Mouse (Mus musculus): Measurements from ENCODE around the gene Slc35e3.
"Not testable (repeated sequence)": the region's sequence is repeated elsewhere in the genome, so short reads cannot be mapped to it uniquely, and the experiment has no call there.

Gene Slc35e3

DNA sequence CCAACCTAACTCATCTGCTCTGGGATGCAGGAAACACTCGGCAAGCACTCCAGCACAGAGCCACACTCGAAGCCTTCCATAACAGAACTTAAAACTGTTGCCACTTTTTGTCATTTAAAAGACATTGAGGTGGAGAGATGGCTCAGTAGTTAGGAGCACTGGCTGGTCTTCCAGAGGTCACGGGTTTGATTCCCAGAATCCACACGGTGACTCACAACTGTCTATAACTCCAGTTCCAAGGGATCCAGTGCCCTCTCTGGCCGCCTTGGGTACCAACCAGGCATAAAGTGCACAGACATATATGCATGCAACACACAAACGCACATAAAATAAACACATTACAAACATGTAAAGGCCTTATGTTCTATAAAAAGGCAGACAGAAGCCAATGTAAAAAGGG is 15.4 kb upstream of the Slc35e3 start:
- DNase-seq: no peak

DNA sequence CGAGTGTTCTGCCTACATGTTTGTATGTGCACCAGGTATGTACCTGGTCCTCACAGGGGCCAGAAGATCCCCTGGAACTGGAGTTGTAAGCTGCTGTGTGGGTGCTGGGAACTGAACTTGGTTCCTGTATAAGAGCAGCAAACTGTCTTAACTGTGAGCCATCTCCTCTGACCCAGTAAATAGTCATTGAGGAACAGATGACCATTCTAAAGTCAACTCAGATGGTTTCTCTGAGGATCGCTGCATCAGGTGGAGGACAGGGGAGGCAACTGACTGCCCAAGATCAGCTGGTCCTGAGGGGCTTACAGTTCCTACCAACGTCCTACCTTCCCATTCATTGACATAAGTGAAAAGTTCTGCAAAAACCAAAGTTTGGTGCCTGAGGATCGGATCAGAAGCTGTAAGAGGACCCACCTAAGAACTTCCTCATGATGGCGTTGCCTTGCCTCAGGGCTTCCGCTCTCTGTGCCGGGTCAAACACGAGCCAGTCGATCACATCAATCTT is 14.7 kb upstream of the Slc35e3 start:
- DNase-seq: no peak

DNA sequence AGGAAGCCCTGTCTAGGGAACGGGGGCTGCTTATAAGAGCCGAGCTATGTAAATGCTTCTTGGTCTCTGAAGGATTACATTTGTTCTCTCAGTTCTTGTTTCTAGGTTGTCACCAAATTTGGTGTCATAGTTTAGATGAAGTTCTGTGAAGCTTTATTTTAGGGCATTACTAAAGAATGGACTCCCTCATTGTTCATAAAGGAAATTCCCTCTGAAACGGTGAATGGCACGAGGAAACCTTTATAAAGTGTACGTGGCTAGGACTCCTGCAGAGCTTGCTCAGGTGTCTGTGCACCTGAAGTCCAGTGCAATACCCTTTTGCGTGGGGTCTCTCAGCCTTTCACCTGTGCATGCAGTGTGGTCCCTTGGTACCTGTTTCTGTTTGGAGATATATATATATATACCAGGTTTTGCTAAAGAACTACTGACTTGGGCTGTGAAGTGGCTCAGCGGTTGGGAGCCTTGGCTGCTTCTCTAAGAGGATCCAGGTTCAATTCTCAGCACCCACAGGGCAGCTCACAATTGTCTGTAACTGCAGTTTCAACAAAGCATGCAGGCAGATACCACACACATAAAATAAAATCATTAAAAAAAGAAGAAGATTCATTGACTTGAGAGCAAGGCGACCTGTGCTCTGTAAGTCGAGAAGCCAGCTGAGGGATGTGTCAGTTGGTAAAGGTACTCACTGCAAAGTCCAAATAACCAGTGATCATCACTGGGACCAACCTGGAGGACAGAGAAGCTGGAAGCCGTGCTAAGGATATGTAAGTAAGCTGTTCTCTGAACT is 13.9 kb upstream of the Slc35e3 start:
- DNase-seq: no peak

DNA sequence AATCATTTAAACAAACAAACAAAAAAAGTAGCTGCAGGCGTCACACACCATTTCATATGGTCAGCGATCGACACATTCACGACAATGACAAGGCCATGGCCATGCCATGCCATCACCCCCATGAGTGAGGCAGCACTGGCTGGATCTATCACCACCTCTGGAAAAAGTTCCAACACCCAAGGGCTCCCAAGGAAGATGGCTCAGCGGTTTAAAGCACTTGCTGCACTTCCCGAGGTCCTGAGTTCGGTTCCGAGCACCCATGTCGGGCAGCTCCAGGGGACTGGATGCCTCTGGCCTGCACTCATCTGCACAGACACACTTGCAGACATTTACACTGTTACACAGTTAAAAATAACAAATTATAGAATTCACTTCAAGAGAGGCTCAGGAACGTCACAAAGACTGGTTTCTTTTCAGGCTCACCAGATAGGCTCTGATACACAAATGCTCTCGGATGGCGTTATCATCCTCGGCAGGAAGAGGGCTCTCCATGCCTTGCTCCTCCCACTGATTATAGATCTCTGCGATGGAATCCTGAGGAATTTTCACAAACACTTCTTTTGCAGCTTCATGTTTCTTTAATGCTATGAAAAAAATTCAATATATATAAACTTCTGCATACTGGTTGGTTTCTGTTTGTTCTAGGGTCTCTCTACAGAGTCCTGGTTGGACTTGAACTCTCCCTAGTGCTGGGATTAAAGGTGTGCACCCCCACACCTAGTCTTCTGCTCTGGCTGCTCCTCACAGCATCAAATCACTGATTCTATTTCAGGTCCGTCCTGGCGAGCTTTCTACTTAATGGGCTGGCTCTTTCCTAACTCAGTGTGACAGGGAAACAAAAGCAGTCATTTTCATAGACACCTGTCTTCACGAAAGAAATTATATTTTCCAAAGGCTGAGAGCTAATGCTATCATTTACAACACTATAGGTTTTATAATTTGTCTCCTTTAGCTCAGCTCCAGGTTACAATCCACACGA is 12.9 kb upstream of the Slc35e3 start:
- no peak for DNase-seq

DNA sequence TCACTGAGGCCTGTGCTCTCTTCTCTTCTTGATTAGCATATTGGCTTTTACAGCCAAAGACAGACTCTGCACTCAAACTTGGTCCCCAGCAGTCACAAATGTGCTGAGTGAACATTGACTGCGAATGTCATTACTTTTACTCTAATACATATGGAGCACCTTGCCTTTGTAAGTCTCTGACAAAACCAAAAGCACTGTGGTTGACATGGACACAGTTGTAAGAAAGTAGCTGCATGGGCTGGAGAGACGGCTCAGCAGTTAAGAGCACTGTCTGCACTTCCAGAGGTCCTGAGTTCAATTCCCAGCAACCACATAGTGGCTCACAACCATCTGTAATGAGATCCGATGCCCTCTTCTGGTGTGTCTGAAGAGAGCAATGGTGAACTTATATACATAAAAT is 12.2 kb upstream of the Slc35e3 start:
- DNase-seq: not testable (repeated sequence)

DNA sequence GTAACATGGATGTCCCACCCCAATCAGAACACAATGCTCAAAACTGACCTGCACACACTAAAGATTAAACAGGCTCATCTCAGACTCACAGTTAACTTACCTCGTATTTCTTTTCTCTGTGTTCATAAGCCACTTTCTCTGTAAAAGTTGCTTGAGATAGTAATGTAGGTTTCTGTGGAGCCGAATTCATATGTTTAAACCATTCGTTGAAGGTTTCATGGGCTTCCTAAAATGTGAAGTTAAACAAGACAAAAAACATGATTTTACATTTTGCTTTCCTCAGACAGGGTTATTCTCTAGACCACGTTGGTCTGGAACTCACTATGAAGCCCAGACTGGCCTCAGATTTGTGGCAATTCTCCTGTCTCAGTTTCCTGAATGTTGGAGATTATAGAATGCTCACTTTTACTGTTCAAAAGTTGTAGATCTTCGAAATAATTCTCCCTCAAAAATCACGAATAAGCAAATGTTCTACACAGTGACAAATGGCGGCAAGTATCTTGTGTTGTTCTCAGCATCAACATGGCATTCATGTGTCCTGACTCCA is 11.7 kb upstream of the Slc35e3 start:
- DNase-seq: no peak

DNA sequence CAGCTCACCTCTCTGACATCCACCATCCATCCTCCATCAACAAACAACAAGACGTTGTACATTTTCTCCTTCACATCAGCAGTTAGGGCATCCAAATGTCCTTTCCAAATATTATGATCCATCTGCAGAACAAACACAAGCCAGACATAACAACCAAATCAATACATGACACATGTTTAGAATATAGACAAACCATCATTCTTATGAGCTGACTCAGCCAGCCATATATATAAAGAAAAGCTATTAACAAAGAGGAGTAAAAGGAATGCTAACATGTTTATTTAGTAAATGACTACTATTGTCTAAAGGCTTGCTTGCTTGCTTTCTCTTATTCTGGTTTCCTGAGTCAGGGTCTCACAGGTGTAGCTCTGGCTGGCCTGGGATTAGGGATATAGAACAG is 11.1 kb upstream of the Slc35e3 start:
- DNase-seq: no peak

DNA sequence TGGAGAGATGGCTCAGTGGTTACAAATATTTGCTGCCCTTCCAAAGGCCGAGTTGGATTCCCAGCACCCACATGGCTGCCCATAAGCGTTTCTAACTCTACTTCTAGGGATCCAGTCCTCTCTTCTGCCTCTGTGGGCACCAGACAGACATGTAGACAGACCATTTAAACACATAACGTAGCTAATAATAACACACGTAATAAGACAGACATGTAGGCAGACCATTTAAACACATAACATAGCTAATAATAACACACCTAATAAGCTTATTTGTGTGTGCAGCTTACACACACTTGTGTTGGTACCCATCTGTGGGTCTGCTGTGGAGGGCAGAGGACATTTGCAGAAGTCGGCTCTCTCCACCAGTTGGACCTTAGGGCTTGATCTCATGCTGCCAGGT is 10.6 kb upstream of the Slc35e3 start:
- DNase-seq: no peak

DNA sequence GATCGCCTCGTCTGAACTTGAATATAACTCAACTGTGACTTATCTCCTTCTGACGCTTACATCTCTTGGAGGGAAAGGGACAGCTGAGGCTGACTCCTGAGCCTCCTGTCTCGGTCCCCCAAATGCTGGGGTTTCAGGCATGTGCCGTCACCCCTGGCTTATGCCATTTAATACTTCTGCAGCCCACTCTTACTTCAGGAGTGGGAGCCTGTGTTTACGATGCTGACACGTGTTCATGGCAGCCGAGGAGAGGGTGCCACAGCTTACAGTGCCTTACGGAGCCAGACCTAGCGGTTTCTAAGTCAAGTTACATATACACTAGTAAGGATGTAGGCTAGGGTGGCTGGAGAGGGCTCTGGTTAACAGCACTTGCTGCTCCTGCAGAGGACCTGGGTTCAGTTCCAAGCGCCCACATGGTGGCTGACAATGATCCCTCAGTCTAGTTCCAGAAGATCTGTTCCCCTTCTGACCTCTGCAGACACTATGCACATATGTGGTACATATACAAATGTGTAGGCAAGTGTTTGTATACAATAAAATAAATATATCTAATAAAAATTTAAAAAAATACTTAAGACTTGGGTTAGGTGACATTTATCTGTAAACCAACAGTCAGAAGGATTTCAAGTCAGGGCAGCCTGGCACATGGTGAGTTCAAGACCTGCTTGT is 9.8 kb upstream of the Slc35e3 start:
- DNase-seq: peak; percentile 21

DNA sequence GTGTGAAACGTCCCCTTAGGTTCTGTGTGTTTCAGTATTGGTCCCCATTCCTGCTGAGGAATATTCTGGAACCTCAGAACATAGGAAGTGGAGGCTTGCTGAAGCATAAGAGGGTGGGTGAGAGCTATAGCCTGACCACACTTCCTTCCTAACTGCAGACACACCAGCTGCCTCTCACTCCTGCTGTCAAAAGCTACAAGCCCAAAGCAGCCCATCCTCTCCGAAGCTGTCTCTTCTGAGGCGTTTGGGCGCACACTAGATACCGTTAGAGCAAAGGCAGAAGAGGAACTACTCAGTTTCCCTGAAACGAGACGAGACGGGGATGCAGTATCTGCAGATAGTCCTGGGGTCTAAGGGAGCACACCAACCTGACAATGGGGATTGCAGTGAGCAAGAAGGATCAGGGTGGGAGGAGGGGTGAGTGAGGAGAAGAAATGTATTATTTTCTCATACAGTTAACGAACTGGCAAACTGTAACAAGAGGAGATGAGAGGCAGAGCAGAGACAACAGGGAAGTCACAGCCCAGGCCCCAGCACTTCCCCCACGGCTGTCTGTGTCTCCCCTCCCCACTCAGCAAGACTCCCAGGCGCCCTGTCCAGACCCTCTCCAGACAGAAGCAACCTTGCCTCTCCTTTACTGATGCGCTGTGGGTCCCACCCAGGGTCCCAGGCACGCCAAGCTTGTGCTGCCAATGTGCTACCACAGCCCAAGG is 9.1 kb upstream of the Slc35e3 start:
- peak; percentile 69 for DNase-seq

DNA sequence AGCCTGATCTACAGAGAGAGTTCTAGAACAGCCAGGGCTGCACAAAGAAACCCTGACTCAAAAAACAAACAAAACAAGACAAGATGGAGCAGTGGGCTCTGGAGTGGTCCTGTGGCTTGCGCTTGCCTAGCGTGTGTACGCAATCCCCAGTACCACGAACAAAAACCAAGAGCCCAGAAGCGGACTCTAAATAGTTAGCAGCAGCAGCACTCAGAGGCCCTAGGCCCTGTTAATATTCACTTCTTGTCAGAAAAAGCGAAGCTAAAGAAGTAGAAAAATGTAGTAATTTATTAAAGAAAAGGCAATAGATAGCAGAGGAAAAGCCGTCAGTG is 8.4 kb upstream of the Slc35e3 start:
- no peak for DNase-seq

DNA sequence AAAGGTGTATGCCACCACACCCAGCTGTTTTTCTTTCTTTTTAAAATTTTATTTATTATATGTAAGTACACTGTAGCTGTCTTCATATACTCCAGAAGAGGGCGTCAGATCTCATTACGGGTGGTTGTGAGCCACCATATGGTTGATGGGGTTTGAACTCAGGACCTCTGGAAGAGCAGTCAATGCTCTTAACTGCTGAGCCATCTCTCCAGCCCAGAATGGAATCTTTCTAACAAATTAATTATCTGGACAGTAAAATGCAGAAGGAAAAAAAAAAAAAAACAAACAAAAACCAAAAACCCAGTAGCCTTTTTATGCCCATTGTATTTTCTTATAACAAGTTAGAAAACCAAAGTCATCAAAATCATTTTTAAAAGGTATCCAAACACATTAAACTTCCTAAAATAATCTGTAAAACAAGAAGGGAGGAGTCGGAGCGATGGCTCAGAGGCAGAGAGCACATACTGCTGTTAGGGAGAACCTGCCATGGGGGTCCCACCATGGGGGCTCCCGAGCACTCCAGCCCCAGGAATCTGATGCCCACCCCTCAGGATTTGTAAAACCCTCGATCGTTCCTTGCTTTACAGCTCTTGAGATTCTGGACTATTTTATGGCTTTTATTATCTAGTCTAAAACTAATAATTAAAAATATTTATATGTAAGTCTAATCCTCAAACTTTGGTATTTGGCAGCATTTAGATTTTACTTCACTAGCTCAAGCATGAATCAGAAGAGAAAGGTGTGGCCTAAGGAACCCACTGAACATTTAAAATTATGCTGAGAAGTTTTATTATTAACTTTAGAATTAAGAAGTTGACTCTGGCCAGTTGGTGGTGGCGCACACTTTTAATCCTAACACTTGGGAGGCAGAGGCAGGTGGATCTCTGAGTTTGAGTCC is 7.8 kb upstream of the Slc35e3 start:
- DNase-seq: no peak

DNA sequence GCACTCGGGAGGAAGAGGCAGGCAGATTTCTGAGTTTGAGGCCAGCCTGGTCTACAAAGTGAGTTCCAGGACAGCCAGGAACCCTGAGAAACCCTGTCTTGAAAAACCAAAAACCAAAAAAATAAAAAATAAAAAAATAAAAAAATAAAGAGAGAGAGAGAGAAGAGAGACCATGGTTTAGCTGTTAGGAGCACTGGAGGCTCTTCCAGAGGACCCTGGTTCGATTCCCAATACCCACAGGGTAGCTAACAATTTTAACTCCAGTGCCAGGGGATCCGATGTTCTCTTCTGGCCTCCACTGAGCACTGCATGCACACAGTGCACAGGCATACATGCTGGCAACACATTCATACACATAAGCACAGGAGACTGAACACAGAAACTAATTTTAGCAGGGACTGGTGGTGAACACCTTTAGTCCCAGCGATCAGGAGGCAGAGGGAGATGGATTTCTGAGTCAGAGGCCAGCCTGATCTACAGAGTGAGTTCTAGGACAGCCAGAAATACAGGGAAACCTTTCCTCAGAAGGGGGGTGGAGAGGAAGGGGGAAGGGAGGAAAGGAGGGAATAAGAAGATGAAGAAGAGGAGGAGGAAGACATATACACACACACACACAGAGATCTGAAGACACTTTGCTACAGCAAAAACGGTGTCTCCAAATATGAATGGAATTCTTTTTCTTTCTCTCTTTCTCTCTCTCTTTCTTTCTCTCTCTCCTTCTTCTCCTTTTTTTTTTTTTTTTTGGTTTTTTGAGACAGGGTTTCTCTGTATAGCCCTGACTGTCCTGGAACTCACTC is 6.9 kb upstream of the Slc35e3 start:
- DNase-seq: no peak

DNA sequence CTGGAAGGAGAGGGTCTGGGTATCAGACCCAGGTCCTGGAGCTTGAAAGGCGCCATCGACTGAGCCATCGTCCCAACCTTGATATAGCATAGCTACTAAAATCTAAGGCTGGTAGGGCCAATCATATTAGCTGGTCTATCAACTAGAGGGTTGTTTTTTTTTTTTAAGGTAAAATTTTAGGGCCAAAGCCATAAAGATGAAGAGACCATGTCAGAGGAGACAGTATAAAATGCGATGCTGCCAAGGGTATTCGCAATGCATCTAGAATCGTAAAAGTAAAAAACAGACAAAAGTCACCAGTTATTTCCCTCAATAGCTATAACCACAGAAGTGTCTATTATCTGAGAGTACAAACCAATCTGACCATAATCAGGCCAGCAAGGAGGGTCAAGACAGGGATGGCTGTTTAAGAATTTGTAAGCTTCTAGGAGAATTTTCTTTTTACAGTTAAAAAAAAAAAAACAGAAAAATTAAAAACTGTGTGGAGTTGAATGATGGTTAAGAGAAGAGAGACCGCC is 6.2 kb upstream of the Slc35e3 start:
- DNase-seq: no peak

DNA sequence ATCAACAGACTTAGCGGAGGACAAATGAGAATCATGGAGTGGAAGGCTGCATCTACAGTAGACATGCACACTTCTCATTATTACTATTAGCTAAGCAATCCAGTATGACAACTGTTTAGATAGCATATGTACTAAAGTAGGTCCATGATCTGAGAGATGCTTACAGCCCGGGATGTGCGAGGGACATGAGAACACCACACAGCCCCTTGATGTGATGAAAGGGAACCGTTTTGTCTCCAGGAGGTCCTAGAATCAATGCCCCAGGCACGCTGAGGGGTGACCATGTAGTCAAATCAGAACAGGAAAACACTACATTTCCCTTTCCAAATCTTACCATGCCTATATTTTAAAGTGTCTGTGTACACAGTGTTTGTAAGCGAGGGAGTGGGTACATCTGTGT is 5.6 kb upstream of the Slc35e3 start:
- no peak for DNase-seq

DNA sequence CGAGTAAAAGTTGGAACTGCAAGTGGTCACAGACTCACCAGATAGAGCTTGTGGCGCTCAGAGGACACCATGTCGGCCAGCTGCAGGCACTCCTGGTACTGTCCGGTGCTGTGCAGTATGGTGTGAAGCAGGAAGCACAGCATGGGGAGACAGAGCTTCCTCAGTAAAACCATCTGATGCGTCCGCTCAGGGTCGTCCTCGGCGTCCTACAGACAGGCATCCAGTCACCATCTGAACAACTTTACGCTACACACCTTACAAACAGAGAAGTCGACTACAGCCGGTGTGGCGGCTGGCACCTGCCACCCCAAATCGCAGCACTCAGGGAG is 5.1 kb upstream of the Slc35e3 start:
- no peak for DNase-seq

DNA sequence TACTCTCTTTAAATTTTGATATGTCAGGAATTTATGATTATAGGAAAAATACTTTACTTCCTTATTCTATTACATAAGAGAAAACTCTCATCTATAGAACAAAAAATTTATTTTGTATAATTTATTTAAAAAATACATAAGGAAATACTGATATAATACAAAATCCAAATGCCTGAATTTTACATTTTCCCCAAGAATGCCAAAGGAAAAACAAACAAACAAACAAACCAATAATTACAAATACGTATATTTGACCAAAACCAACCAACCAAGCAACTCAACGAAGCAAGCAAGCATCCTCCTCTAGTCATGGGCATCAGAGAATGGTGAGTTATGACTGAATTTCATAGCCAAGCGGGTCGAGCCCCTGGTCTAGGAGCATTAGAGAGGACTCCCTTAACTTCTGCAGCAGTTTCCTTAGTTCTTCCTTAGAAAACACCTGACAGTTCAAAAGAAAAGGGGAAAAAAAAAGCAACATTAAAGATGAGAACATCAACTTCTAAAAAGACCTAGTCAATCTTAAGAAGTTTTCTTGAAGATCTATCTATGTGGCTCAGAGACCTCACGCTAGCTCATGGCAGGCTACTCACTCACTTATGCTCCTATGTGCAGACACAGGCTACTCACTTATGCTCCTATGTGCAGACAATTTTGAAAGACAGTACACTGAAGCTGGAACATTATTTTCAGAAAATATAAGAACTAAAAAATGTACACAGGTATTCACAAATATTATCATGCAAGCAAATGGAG is 4.5 kb upstream of the Slc35e3 start:
- DNase-seq: no peak

DNA sequence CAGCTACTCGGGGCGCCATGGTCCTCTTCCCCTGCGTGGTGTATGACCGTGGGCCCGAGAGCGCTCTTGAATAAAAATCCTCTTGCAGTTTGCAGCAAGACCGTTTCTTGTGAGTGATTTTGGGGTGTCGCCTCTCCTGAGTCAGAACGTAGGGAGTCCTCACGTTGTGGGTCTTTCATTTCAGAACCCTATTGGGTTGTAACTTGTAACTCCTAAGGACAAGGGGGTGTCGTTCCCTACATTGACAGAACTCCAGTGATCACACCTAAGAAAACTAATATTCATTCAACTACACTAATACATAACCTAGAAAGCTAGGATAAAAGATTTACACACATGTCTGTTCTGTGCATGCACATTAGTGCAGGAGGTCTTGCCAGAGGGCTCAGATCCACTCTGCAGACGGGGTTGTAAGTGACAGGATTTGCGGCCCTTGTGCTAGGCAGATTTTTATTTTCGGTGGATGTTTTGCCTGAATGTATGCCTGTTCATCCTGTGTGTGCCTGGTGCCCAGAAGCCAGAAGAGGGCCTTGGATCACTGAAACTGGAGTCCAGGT is 3.7 kb upstream of the Slc35e3 start:
- no peak for DNase-seq

DNA sequence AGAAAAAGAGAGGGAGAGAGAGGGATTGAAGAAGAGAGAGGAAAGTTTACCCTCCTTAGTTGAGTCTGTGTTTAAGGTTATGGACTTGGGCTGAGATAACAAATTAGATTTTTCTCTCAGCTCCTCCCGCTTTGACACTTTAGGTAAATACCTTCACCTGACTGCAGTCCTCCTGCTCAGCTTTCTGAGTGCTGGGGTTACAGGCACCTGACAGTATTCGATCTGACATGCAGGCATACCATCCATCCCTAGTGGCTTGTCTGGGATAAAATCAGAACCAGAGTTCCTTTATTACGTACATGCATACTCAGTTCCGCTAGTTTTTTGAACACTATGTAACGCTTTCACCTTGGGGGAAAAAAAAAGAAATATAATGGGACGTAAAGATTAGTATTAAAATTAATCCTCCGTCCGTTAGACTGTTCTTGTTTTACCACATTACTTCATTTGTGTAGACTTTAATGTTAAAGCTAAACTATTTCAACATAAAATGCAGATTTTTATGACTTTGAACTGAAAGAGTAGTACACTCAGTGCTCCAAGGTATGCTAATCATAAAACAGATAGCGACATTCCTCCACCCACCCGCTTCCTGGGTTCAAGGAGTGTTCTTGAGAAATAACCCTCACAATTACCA is 3.0 kb upstream of the Slc35e3 start:
- no peak for DNase-seq

Data from thymus, postnatal 4 days (tissue).